Mouse (Mus musculus): Measurements from ENCODE around the gene Zfp784. TPM values are rescaled to one million over a fixed set of nuclear protein-coding genes. Genes with fewer than 3 reads are reported as not detected.

The Zfp784 gene
- total and polyA plus RNA-seq, 2 experiments, result 2.4 to 2.9 TPM

- Histone ChIP-seq H3K36me3 (ENCODE audit: control insufficient read depth, insufficient read depth, low read length) (peaks cover 1% of the 10 kb centered on the region; the same call in 1 of the 2 replicates), H3K9ac (ENCODE audit: low read depth, low read length) (no peak overlapping the region), H3K27ac (replicated peaks; ENCODE audit: insufficient read depth, low read depth, low read length) (no peak overlapping the region), H3K27me3 (ENCODE audit: control insufficient read depth, insufficient read depth, low read length) (no peaks in the 10 kb centered on the region), H3K4me1 (ENCODE audit: control insufficient read depth, insufficient read depth, low read length) (peaks cover 2% of the 10 kb centered on the region), H3K4me3 (ENCODE audit: insufficient read depth, low read depth, low read length) (no peak overlapping the region), H3K79me2 (ENCODE audit: control insufficient read depth, insufficient read depth, low read length) (no peaks in the 10 kb centered on the region)
- 96% methylated on average over 7 of the region's 7 CpGs for WGBS
- no peak for DNase-seq (ENCODE audit: extremely low read depth, low read depth, low spot score)
- no peak for TF ChIP-seq POLR2A (IDR thresholded peaks at IDR 0.05; ENCODE audit: extremely low read depth, insufficient read depth, low read length)
These were observed 1.2 kb downstream of the Zfp784 start for GRCm38 (mm10) chr7:5037026-5037425.

- WGBS, result 97% methylated on average over 9 of the region's 9 CpGs
These were observed 2.1 kb downstream of the Zfp784 start for GRCm38 (mm10) chr7:5036136-5036535.

GRCm38 (mm10) chr7:5035628-5036027 is 2.6 kb downstream of the Zfp784 start:
- DNase-seq (ENCODE audit: extremely low read depth, low read depth, low spot score), result no peak
- Histone ChIP-seq H3K4me3 (ENCODE audit: insufficient read depth, low read depth, low read length) (no peak overlapping the region), H3K27me3 (ENCODE audit: control insufficient read depth, insufficient read depth, low read length) (0 out of 2 replicates have a peak, but pooled peaks cover 3% of the 10 kb centered on the region), H3K79me2 (ENCODE audit: control insufficient read depth, insufficient read depth, low read length) (no peaks in the 10 kb centered on the region), H3K27ac (replicated peaks; ENCODE audit: insufficient read depth, low read depth, low read length) (no peak overlapping the region), H3K4me1 (ENCODE audit: control insufficient read depth, insufficient read depth, low read length) (peaks cover 2% of the 10 kb centered on the region), H3K9ac (ENCODE audit: low read depth, low read length) (no peak overlapping the region), H3K36me3 (ENCODE audit: control insufficient read depth, insufficient read depth, low read length) (peaks cover 12% of the 10 kb centered on the region)
- no peak for TF ChIP-seq CTCF (IDR thresholded peaks at IDR 0.05; ENCODE audit: low read depth, low read length)
- no peak for TF ChIP-seq POLR2A (IDR thresholded peaks at IDR 0.05; ENCODE audit: extremely low read depth, insufficient read depth, low read length)
- 98% methylated on average over 17 of the region's 17 CpGs for WGBS

More at GRCm38 (mm10) chr7:5036136-5036535, 2.1 kb downstream of the Zfp784 start:
- TF ChIP-seq POLR2A (IDR thresholded peaks at IDR 0.05; ENCODE audit: extremely low read depth, insufficient read depth, low read length) (no peak), CTCF (IDR thresholded peaks at IDR 0.05; ENCODE audit: low read depth, low read length) (no peak)
- Histone ChIP-seq H3K27ac (replicated peaks; ENCODE audit: insufficient read depth, low read depth, low read length) (no peak overlapping the region), H3K36me3 (ENCODE audit: control insufficient read depth, insufficient read depth, low read length) (peaks cover 8% of the 10 kb centered on the region), H3K79me2 (ENCODE audit: control insufficient read depth, insufficient read depth, low read length) (no peaks in the 10 kb centered on the region), H3K9ac (ENCODE audit: low read depth, low read length) (no peak overlapping the region), H3K4me1 (ENCODE audit: control insufficient read depth, insufficient read depth, low read length) (peaks cover 2% of the 10 kb centered on the region), H3K4me3 (ENCODE audit: insufficient read depth, low read depth, low read length) (no peak overlapping the region), H3K27me3 (ENCODE audit: control insufficient read depth, insufficient read depth, low read length) (0 out of 2 replicates have a peak, but pooled peaks cover 3% of the 10 kb centered on the region)
- no peak for DNase-seq (ENCODE audit: extremely low read depth, low read depth, low spot score)

- Histone ChIP-seq H3K27me3 (ENCODE audit: control insufficient read depth, insufficient read depth, low read length) (peaks cover 3% of the 10 kb centered on the region; the same call in 1 of the 2 replicates), H3K79me2 (ENCODE audit: control insufficient read depth, insufficient read depth, low read length) (no peaks in the 10 kb centered on the region), H3K4me1 (ENCODE audit: control insufficient read depth, insufficient read depth, low read length) (peaks cover 2% of the 10 kb centered on the region), H3K27ac (replicated peaks; ENCODE audit: insufficient read depth, low read depth, low read length) (no peak within 1 kb of the TSS), H3K36me3 (ENCODE audit: control insufficient read depth, insufficient read depth, low read length) (peaks cover 30% of the 10 kb centered on the region), H3K9ac (ENCODE audit: low read depth, low read length) (no peak within 1 kb of the TSS), H3K4me3 (ENCODE audit: insufficient read depth, low read depth, low read length) (no peak within 1 kb of the TSS)
- DNase-seq (ENCODE audit: extremely low read depth, low read depth, low spot score), result no peak
- WGBS, result 87% methylated on average over 3 of the region's 3 CpGs
- no peak for TF ChIP-seq POLR2A (IDR thresholded peaks at IDR 0.05; ENCODE audit: extremely low read depth, insufficient read depth, low read length)
- no peak for TF ChIP-seq CTCF (IDR thresholded peaks at IDR 0.05; ENCODE audit: low read depth, low read length)
These were observed 4.4 kb downstream of the Zfp784 start, which contains the start of gene 4632433K11Rik for GRCm38 (mm10) chr7:5033818-5034217. Gene 4632433K11Rik (plus strand): TSS chr7:5034118.

- Histone ChIP-seq H3K9ac (ENCODE audit: low read depth, low read length) (no peak overlapping the region), H3K27ac (replicated peaks; ENCODE audit: insufficient read depth, low read depth, low read length) (no peak overlapping the region), H3K36me3 (ENCODE audit: control insufficient read depth, insufficient read depth, low read length) (peaks cover 40% of the 10 kb centered on the region), H3K4me3 (ENCODE audit: insufficient read depth, low read depth, low read length) (no peak overlapping the region), H3K4me1 (ENCODE audit: control insufficient read depth, insufficient read depth, low read length) (no peaks in the 10 kb centered on the region), H3K79me2 (ENCODE audit: control insufficient read depth, insufficient read depth, low read length) (no peaks in the 10 kb centered on the region), H3K27me3 (ENCODE audit: control insufficient read depth, insufficient read depth, low read length) (peaks cover 3% of the 10 kb centered on the region; the same call in 1 of the 2 replicates)
- DNase-seq (ENCODE audit: extremely low read depth, low read depth, low spot score), result no peak
- 95% methylated on average over 46 of the region's 46 CpGs for WGBS
- no peak for TF ChIP-seq POLR2A (IDR thresholded peaks at IDR 0.05; ENCODE audit: extremely low read depth, insufficient read depth, low read length)
- no peak for TF ChIP-seq CTCF (IDR thresholded peaks at IDR 0.05; ENCODE audit: low read depth, low read length)
These were observed 6.8 kb downstream of the Zfp784 start for GRCm38 (mm10) chr7:5031496-5031895.

GRCm38 (mm10) chr7:5030554-5031275 is 7.5 kb downstream of the Zfp784 start:
- H3K36me3 ChIP-seq (ENCODE audit: control insufficient read depth, insufficient read depth, low read length), result peaks cover 40% of the 10 kb centered on the region
- no peaks in the 10 kb centered on the region for H3K4me1 ChIP-seq (ENCODE audit: control insufficient read depth, insufficient read depth, low read length)
- peaks cover 3% of the 10 kb centered on the region; the same call in 1 of the 2 replicates for H3K27me3 ChIP-seq (ENCODE audit: control insufficient read depth, insufficient read depth, low read length)
- WGBS, result 94% methylated on average over 63 of the region's 63 CpGs
- DNase-seq (ENCODE audit: extremely low read depth, low read depth, low spot score), result no peak
- no peak overlapping the region for H3K4me3 ChIP-seq (ENCODE audit: insufficient read depth, low read depth, low read length)
- H3K27ac ChIP-seq (replicated peaks; ENCODE audit: insufficient read depth, low read depth, low read length), result no peak overlapping the region
- H3K9ac ChIP-seq (ENCODE audit: low read depth, low read length), result no peak overlapping the region
- no peaks in the 10 kb centered on the region; the same call in 1 of the 2 replicates for H3K79me2 ChIP-seq (ENCODE audit: control insufficient read depth, insufficient read depth, low read length)
- TF ChIP-seq CTCF (IDR thresholded peaks at IDR 0.05; ENCODE audit: low read depth, low read length) (no peak), POLR2A (IDR thresholded peaks at IDR 0.05; ENCODE audit: extremely low read depth, insufficient read depth, low read length) (no peak)

Measured in liver, adult 2 months (tissue).